Mouse (Mus musculus) retina, postnatal 7 days (tissue): ENCODE measurements around the gene Fgf7.

Experiments
- DNase-seq: peaks from one replicate; pipeline ENCODE4 v3.0.0-alpha.2; 2012; ENCODE audit warnings: low read depth, low spot score

Fgf7 gene

DNA sequence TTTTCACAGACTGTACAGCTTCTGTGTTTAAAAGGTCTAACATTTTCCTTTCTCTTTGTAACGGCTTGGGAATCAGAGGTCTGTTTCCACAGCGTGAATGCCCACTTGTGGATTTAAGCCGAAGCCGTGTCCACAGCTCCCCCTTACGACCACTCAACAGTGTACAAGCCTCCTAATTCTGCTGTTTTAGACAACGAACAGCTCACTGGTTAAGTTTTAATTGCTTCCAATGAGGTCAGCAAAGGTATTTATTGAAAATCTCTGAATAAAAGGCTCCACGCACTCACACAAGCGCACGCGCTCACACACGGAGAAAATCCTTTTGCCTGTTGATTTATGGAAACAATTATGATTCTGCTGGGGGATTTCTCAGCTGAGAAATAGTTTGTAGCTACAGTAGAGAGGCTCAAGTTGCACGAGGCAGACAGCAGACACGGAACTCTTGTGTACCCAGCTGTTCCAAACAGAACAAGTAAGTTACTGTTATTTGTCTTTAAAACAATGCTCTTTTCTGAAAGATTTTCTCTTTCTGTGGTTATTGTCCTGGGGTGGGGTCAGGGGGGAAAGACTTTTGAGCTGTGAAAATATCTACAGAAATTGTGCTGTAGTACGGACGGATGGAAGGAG, at the start of gene Fgf7:
Fgf7 (plus strand) TSS at position 280 of the 627 bp plus-strand sequence.
- DNase-seq = no peak

DNA sequence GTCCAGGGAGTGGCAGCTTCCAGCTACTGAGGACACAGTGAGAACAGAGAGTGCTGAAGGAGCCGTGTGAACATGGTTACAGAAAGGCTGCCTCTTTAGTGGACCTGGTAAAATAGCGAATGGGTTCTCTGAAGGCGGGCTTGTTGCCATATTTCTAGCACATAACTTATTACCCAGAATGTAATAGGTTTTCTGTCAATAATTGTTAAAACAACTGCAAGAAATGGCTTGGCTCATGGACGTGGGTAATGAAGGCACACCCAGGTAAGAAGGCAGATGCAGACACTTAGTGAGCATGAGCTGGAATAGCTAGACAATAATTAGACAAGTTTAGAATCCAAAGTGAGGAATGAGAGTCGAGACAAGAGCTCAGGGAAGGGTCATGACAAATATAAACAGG, 32.2 kb upstream of the Fgf7 start:
- no peak for DNase-seq

DNA sequence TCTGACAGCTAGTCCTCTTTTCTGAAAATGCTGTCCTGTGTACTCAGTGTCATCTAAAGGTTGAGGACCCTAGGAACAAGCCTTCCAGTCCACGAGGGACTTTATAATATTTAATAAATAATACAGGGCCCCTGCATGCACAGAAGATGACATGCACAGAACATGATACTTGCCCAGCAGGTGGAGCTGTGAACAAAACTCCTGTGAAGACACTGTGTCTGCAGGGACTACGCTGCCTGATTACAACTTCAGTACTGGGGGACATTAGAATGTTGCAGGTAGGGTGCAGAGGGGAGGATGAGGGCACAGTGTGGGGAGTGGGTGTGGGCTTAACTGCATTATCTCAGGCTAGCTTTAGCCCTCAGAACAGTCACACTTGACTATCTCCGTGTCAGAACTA, 28.4 kb upstream of the Fgf7 start:
- peak; percentile 17 for DNase-seq

GRCm38 (mm10) chr2:126006742-126007141, 27.7 kb upstream of the Fgf7 start:
- DNase-seq = no peak

DNA sequence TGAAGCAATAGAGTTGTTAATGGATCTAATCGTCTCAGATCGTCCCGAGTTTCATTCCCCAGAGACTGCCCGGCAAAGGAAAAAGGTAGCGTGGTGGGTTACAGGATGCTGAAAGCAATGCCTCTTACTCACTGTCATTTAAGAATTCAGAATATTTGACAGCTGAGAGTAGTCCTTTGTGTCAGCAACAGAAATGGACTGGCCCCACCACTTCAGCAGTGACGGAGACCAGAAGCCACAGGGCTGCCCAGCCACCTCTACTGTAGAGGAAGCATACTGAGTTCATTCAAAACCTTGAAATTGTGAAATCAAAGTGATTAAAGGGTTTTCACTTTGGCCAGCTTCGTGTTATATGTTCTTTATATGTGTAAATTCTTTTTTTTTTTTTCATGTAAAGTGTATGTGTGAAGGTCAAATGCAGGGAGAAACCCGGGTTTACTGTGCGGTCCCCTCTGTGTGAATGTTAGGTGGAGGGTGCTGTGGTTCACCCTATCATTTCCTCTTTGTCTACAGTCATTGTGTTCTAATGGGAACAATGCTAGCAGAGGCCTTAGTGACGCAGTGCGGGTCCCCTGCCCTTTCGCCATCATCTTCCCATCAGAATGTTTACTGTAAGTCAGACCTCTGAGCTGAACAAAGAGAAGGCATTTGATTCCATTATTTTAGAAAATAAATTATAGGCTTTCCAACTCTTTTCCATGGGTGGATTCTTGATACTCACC, 19.3 kb upstream of the Fgf7 start:
- DNase-seq = no peak

DNA sequence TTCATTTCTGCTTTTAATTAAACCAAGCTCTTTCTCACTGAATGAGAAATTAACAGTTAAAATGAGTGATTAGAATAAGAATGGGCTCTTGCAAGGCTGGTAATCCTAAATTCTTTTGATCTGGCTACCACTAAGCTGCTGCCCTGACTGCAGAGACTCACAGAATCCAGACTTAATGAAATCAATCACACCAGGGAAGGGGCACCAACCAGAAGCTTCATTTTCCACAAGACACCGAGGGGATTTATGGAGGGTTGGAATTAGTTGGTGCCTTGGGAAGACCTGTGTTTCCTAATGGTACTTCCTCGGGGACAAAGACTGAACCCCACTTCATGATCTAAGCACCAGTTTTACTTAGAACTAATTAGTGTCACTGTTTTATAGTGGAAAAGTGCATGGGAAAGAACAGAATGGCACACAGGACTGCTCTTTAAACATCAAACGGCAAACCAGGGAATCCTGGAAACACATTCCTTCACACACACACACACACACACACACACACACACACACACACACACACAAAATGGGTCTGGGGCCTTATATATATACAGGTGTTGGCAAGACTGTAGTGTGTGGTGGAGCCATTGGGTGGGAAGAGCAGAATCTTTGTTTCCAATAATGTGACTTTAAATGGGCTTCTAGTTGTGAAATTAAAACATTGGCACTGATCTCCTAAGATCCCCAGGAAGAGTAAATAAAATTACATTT, 18.5 kb upstream of the Fgf7 start:
- DNase-seq = no peak

- DNase-seq = no peak
Observed at GRCm38 (mm10) chr2:126031186-126031900, 3.1 kb upstream of the Fgf7 start.

DNA sequence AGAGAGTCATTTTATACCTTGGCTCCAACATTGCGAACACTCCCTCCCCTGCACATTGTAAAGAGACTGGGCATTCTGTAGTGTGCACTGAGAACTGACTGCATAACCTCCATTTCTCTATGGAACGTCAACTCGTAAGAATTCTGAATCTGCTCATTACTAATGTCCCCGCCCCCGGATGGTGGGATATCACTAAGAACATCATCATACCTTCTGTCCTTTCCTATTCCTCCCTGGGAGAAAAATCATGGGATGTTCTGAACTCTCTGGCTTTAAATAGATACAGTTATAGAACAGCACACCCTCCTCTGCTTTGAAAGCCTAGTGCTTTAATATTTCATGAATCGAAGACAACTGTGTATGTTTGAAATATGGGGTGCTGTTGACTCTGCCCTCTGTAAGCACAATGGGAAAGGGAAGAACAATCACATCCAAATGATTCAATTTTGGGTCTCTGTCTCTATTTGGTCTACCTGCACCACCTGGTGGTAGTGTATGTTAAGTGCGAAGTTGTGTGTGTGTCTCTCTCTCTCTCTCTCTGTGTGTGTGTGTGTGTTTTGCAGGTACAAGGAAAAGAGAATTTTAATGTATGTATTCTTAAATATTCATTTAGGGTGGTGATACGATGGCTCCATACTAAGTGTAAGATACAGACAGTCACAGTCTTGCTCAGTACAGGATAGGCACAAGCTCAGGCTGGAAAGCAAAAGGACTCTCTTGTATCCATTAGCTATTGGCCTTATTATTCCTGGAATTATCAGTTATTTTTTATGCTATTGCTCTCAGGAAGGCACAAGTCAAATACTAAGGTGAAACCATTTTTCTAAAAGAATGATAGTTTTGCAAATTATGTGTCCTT, 1.1 kb upstream of the Fgf7 start:
- no peak for DNase-seq

GRCm38 (mm10) chr2:126035013-126035770, 734 bp downstream of the Fgf7 start:
- DNase-seq = no peak

DNA sequence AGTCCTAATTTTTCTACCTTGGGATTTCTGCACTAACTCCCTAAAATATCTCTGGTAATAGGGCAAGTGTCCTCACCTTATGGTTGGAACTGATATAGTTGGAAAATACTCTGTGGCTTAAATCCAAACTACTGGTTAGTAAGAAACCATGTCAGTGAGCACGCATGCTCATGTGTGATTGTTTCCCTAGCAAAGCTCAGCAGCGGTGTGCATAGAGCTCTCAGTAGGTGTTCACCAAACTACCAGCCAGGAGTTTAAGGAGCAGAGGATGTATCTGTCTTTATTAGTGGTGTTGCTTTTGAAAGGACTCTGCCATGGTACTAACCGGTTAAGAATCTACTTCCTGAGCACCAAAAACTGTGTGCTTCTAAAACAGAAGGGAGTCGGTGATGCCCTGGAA, 1.7 kb downstream of the Fgf7 start:
- no peak for DNase-seq

GRCm38 (mm10) chr2:126038221-126039000, 4.0 kb downstream of the Fgf7 start:
- DNase-seq = no peak

DNA sequence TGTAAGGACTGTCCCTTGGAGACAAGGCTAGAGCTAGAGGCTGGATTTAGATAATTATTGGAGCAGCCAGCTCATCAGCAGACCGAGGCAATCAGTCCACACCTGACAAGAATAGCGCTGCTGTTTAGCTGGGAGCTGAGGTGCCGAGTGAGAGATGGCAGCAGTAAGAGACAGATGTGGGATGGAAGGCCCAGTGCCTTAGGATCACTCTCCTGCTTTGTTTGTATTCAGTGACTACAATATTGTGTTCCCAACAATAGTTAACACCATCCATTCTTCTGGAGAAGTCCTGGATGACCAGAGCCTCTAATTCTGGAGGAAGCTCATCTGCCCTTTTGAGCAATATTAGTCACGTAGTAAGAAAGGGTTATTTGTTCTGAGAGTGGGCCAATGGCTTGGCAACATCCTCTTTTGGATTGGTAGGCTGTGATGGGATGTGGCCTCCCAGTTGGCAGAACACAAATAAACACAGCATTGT, 5.0 kb downstream of the Fgf7 start:
- no peak for DNase-seq

DNA sequence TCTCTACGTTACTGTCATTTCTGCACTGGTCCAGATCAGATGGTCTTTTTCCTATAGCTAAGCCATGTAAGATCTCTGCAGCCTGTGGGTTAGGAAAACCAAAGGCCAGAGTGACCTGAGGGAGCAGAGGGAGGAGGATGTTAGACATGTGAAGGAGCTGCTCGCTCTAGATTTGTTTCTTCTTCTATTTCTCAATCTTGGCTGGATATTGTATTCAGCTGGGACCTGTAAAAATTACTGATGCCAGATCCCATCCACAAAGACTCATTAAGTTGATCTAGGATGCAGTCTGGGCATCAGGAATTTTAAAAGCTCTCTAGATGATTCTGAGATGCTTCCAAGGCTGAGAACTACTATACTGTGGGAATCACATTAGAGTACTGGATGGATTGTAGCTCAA, 6.2 kb downstream of the Fgf7 start:
- no peak for DNase-seq

- DNase-seq = no peak
Observed at GRCm38 (mm10) chr2:126041237-126041636, 6.8 kb downstream of the Fgf7 start.

GRCm38 (mm10) chr2:126042674-126043073, 8.2 kb downstream of the Fgf7 start:
- DNase-seq = no peak

GRCm38 (mm10) chr2:126045621-126046020, 11.2 kb downstream of the Fgf7 start:
- no peak for DNase-seq

GRCm38 (mm10) chr2:126052749-126053557, 18.5 kb downstream of the Fgf7 start:
- DNase-seq = no peak

DNA sequence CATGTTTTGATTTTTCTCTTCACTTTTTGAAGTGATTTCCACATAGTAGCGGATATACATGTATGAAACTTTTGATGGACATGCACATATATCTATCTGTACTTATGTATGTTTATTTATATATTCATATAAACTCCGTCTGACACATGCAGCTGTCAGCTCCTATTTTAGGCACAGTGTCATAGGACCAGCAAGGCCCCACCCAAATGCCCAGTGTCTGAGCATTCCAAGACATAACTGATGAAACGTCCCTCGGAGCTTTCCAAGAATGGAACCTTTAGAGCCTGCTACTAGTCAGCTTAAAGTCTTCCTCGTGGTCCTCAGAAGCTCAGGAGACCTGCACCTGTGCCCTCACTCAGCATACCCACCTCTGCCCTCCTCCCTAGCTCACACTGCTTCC, 19.2 kb downstream of the Fgf7 start:
- DNase-seq = no peak

DNA sequence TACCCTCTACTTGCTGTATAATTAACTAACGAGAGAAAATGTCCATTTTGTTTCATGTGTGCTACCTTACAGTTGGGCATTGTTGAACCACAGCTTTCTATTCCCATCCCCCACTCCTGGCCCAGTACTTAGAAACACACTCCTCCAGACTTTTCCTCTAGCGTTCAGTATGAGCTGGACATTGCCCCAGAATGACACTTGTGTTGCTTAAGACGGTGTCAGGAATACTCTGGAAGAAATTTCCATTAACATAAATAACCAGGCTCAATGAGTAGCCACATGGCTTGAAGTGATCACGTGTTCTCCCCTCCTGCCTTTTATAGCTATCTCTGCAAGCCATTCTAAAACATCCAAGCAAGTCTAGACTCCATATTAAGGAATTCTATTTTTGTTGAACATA, 26.1 kb downstream of the Fgf7 start:
- no peak for DNase-seq
